Mouse (Mus musculus) heart, postnatal 36 days (tissue): Measurements from ENCODE around the gene C1qtnf6. TPM values are rescaled to one million over a fixed set of nuclear protein-coding genes. Genes with fewer than 3 reads are reported as not detected.

Experiments used
- DNase-seq, 2 experiments: peaks; one replicate each; pipeline ENCODE4 v3.0.0; 2021 to 2022
- intact Hi-C: fragments of 180-260 bp; cut with DNase I; formaldehyde crosslinking; loops from one replicate; pipeline ENCODE4 v1.15.1; 2025
- total RNA-seq, 2 experiments: library from RNA; stranded (reverse); gene quantifications; 2 replicates each; pipeline ENCODE4 v1.2.3; 2021

Gene C1qtnf6
- total RNA-seq, 2 experiments from 2014 or later: 26.2 to 41.8 TPM

DNA sequence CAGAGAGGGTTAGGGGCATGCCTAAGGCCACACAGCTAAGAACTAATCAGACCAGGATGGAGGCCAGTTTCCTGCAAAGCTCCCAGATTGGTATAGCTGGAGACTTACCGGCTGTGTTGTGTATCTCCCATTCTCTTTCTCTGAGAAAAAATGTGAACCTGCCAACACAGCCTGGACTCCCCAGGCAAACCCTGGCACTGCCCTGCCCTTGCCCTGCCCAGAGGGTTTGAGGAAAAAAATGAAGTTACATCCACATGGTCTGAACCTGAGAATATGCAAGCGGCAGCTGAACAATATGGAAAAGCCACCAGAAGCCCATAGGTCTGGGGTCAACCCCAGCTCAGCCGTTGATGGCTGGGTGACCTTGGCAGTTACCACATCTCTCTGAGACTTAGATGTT lies 42.0 kb downstream of the C1qtnf6 start:
- intact Hi-C loops: no loop called here
- no peak for DNase-seq

DNA sequence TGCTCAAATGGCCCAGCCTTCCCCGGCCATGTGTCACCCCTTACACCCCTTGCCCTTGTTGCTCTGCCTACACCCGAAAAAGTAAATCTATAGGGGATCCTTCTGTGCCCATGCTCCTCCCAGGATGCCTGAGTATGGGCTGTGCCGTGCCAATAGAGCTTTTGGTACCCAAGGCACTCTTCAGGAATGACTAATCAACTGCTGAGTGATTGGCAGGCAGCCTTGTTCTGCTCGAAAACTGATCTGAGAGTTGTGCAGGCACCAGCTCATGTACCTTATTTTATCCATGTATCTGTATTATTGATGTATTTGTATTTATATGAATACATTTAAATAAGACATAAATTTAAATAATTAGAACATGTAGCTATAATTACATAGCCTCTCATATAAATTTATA lies 44.1 kb downstream of the C1qtnf6 start:
- DNase-seq: no peak
- intact Hi-C loops: no loop called here

DNA sequence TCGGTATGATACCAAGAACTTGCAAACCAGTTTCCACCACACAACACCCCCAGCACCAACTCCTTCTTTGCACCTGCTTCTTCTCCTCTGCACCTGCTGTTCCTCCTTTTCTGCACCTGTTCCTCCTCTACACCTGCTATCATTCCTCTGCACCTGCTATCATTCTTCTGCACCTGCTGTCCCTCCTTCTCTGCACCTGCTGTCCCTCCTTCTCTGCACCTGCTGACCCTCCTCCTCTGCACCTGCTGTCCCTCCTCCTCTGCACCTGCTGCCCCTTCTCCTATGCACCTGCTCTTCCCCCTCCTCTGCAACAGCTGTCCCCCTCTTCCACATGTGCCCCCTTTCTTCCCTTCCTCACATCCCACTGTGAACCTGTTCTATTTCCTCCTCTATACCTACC lies 44.7 kb downstream of the C1qtnf6 start:
- intact Hi-C loops: no loop called here
- DNase-seq: no peak

DNA sequence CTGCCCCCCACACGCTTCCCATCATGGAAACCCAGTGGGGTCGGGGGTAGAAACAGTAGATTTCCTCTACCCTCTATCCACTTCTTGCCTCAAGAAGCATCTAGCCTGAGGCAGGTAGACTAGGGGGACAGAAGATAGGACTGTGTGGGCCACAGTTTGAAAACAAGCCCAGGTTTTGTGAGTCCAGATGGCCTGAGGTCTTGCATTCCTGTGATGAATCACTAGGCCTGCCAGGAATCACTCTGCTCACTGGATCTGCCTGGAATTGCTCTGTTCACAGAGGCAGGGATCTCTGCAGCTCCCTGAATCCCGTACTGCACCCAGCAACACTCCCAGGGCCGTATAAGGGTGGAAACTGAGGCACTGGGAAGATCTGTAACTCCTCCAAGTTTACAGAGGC lies 47.9 kb downstream of the C1qtnf6 start:
- no peak for DNase-seq
- intact Hi-C loops: no loop called here

DNA sequence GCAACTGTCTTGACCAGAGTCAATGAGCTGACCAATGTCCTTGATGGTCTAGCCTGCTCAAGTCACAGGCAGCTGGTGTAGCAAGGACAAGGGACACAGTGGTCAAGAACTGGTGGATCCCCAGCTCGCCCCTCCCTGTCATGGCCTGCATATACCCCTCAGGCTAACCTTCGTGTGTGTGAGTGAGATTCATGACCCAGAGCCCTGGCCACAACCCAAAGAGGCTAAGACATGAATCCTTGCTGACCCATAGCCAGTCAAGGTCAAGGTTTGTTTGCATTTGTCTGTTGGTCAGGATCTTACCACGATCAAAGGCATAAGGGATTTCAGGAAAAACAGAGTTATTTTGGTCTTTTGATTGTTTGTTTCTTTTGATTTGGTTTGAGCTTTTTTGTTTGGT lies 48.7 kb downstream of the C1qtnf6 start:
- intact Hi-C loops: no loop called here
- DNase-seq: no peak

DNA sequence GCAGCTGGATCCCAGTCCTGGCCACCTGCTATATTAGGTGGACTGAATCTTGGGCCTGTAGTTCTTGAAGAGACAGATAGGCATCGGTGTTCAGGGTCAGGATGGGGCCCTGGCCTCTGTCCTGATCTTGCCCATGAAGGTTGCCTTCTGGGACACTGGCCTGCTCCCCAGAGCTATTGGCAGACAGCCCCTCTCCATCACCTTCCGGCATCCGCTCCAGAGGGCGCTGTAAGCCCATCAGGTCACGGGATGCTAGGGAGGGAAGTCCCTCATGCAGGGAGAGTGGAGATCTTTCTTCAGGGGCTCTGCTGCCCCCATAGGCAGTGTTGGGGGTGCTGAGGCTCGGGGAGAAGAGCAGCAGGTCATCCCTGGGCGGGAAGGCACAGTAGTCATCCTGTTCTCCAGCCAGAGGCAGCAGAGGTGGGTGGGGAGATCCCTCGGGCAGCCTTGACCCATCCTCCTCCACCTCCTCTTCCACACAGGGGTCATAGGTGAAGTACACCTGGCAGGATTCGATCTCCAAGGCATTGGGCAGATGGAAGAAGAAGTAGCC lies 49.7 kb downstream of the C1qtnf6 start:
- intact Hi-C loops: no loop called here
- peak; percentile 10 to 17 for DNase-seq

DNA sequence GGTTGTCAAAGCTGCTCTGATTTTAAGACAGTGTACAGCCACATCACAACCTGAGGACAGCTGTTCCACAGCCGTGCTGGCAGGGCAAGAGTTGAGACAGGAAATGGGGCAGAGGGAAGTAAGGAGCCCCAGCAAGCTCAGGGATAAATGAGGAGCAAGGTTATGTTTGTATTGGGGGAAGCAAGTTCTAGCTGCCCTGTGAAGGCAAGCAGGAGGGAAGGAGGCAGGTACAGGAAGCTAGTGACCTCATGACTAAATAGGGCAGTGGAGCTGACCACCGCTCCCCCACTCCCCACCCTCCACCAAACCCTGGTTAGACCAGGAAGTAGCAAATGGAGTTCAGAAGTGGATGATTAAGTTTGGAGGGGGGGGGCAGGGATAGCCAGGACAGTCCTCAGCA lies 50.2 kb downstream of the C1qtnf6 start:
- intact Hi-C loops: no loop called here

DNA sequence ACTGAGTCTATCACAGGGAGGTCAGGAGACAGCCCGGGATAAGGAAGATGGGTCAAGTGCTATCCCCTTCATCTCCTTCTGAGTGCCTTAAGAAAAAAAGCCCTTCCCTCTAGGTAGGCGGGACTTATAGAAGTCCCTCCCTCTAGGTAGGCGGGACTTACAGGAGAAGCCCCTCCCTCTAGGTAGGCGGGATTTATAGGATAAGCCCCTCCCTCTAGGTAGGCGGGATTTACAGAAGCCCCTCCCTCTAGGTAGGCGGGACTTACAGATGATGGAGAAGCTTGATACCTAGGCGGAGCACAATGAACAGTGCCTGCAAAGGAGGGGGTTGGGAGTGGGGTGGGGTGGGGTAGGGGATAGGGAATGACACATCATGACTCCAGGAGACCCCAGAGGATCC lies 51.1 kb downstream of the C1qtnf6 start:
- DNase-seq: no peak

More for the DNA sequence above, 50.2 kb downstream of the C1qtnf6 start:
- DNase-seq: no peak

DNA sequence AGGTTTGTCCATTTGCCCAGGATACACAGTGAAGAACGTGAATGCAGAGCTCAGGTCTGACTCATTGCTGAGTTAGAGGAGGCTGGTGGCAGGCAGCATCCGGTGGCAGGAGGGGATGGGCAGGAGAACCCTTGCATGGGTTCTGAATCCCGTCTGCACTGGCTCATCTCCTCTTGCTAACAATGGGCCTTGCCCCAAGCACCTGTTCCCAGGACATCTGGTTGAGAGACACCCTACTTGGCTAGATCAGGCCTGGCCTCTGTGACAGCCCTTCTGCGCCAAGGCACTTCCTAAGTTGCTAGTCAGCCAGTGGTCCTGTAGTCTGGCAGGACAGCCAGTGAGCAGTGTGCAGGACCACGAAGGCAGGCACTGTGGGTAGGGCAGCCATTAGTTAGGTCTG lies 51.7 kb downstream of the C1qtnf6 start:
- intact Hi-C loops: no loop called here
- no peak for DNase-seq

More for the DNA sequence above, 51.1 kb downstream of the C1qtnf6 start:
- intact Hi-C loops: no loop called here

DNA sequence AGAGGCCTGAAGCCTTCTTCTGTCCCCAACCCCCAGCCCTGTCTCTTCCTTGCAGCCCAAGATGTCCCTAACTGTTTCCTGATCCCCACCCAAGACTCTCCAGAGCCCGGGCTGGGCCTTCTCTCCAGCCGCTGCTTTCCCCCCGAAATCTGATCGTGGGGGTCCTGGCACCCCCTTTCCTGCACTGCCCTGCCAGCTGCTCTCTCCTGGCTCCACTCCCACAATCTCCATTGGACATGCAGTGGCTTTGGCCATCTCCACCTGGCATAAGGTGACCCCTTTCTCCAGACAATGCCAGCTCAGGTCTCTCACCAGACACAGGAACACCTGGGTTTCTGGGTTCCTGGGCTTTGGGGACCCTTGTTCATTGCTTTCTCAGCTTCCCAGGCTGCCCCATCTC lies 53.1 kb downstream of the C1qtnf6 start:
- no peak for DNase-seq
- intact Hi-C loops: no loop called here

DNA sequence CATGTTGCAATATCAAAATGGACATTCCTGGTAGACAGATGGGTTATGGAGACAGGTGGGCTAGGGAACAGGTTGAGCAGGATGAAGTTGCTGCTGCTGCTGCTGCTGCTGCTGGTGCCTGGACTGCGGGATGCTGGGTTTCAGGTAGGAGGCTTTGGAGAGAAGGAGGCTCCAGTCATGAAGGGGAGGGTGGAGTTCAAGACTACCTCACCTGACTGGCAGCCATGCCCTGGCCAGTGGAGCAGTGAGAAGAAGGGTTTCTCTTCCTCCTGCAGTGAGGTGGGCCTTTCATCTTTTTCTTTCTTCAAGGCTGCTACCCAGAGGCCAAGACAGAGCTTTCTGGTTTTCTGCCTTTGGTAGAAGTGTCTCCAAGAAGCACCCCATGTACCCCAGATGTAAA lies 54.3 kb downstream of the C1qtnf6 start:
- intact Hi-C loops: no loop called here
- DNase-seq: no peak

DNA sequence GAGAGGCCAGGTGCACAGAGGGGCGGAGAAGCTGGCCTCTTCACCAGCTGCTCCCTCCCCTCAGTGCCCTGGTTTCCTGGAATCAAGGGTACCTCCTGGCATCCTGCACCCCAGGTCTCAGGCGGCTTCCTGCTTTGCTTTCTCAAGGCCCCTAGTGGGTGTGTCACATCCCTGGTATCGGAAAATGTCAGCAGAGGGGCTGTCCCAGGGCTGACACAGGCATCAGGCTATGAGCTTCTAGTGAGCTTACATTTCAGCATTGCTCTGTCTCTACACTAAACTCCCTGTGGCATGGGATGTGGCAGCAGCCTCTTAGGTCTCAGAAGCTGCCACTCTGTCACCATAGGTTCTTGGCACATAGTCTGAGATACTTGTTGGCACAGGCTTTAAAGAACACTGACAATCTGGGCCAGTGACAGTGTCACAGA lies 55.6 kb downstream of the C1qtnf6 start:
- intact Hi-C loops: no loop called here
- DNase-seq: no peak

DNA sequence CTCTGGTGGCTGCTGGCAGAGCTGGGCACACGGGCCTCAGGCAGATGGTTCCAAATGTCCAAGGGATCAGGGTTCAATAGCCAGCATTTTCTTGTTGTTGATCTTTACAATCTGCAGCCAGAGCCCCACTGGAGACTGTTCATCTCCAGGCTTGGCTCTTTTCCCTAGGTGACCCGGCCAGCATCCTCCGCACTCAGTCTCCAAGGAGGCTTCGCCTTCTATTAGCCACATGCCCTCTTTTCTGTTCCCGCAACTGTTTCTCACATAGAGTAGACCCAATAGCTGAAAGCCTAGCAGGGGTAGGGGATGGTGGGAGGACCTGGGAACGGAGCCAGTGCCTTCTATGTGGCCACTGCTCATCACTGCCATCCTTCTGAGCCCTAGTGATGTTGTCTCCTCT lies 57.8 kb downstream of the C1qtnf6 start:
- intact Hi-C loops: no loop called here
- DNase-seq: no peak

Other genes with a start within 250 kb of the C1qtnf6 start
- gene Csf2rb2, start 225.7 kb downstream of the C1qtnf6 start, total RNA-seq: under 1 TPM; 0.68 to 0.86 TPM
- 1 to 10 TPM; 2.5 to 2.6 TPM for gene Csf2rb, start 205.7 kb downstream of the C1qtnf6 start, total RNA-seq
- gene Tex33, start 135.5 kb downstream of the C1qtnf6 start, total RNA-seq: not detected
- gene Tst, start 125.5 kb downstream of the C1qtnf6 start, total RNA-seq: 10 to 100 TPM; 20.2 to 24.4 TPM
- gene Mpst, start 125.0 kb downstream of the C1qtnf6 start, total RNA-seq: 10 to 100 TPM; 40.9 to 42.3 TPM
- 10 to 100 TPM; 28.0 to 30.3 TPM for gene Kctd17, start 102.9 kb downstream of the C1qtnf6 start, total RNA-seq
- not detected for gene Tmprss6, start 62.8 kb downstream of the C1qtnf6 start, total RNA-seq
- gene Il2rb, start 36.1 kb downstream of the C1qtnf6 start, total RNA-seq: under 1 TPM; 0.39 to 0.54 TPM
- gene Sstr3, start 13.3 kb upstream of the C1qtnf6 start, total RNA-seq: not detected
- 1 to 10 TPM; 2.7 to 7.4 TPM for gene Rac2, start 41.4 kb upstream of the C1qtnf6 start, total RNA-seq
- 1 to 10 TPM; 5.3 to 7.7 TPM for gene Cyth4, start 65.6 kb upstream of the C1qtnf6 start, total RNA-seq
- gene Elfn2, start 187.4 kb upstream of the C1qtnf6 start, total RNA-seq: 1 to 10 TPM in 1 of 2 experiments, under 1 TPM in 1; 0.75 to 1.5 TPM
- 10 to 100 TPM; 11.2 to 11.8 TPM for gene Mfng, start 242.1 kb upstream of the C1qtnf6 start, total RNA-seq